Mouse (Mus musculus): ENCODE measurements around the gene Parp4. TPM values are rescaled to one million over a fixed set of nuclear protein-coding genes. Genes with fewer than 3 reads are reported as not detected.

Gene Parp4
- total RNA-seq, 2 experiments from 2014 or later: 2.6 to 12.7 TPM

DNA sequence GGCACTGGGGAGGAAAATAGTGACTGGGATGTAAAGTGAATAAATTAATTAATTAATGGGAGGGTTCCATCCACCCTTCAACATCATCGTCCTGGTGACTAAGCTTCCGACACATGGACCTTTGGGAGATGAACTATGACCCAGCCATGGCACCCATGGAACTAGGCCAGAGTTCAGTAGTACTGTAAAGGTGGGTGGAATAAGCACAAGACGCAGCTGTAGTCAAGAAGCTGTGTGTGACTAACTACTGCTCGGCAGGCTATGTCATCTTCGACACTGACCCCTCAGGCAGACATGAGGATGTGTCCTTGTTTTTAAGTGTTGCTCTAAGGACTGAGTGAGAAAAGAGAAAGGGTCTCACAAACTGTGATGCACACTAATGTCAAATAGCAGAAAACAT is 29.0 kb downstream of the Parp4 start:
- ATAC-seq (replicated peaks; ENCODE audit: low FRiP score, poor library complexity, severe bottlenecking): no peak

- no peak for ATAC-seq (replicated peaks; ENCODE audit: low FRiP score, poor library complexity, severe bottlenecking)
Observed at GRCm38 (mm10) chr14:56605136-56605535, 29.7 kb downstream of the Parp4 start.

GRCm38 (mm10) chr14:56613212-56613611 is 37.8 kb downstream of the Parp4 start:
- no peak for ATAC-seq (replicated peaks; ENCODE audit: low FRiP score, poor library complexity, severe bottlenecking)

DNA sequence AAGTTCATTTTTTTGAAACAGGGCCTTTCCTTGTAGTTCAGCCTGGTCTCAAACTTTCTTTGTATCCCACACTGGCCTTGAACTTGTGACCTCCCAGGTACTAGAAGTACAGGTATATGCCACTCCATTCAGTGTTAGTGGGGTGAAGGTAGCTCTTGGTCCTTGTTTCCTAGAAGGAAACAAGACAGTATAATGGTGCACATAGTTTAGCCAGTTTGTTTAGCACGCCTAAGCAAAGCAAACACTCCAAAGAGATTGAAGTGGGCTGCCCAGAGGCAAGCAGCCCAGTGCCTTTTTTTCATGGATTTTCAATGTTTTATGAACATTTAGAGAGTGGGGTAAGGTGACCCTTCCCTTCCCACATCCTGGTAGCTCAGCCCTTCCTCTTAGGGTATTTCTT is 42.1 kb downstream of the Parp4 start:
- ATAC-seq (replicated peaks; ENCODE audit: low FRiP score, poor library complexity, severe bottlenecking): no peak

- ATAC-seq (replicated peaks; ENCODE audit: low FRiP score, poor library complexity, severe bottlenecking): no peak
Observed at GRCm38 (mm10) chr14:56620425-56620824, 45.0 kb downstream of the Parp4 start.

- ATAC-seq (replicated peaks; ENCODE audit: low FRiP score, poor library complexity, severe bottlenecking): no peak
Observed at GRCm38 (mm10) chr14:56626202-56626601, 50.8 kb downstream of the Parp4 start.

DNA sequence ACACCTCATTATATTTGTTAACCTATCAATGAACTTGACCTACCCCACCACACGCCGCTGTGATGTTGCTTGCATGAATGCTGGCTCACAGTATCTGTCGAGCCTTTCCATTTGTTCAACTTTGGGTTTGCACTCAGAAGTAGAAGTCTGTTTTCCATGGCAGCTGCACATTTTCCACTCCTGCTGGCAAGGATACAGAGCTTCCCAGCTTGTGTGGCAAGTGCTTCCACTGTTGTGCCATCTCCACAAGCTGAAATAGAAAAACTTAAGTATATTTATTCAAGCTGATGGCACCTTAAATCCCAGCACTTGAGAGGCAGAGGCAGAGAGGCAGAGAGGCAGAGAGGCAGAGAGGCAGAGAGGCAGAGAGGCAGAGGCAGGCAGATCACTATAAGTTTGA is 52.9 kb downstream of the Parp4 start:
- ATAC-seq (replicated peaks; ENCODE audit: low FRiP score, poor library complexity, severe bottlenecking): no peak

DNA sequence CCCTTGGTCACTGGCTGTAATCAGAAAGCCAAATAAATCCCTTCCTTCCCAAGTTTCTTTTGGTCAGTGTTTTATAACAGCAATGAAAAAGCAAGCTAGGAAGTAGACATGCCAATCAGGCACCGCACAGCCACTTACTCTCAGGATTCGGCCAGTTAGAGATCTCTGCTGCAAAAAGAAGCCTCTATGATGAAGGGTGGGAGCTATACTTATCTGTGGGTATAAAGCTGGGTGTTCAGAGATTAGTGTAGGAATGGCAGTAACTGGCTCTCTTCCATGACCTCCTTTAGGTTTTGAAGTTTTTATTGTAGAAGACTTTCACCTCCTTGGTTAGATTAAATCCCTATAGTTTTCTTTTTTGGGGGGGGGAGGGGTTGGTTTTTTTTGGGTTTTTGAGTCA is 55.7 kb downstream of the Parp4 start:
- ATAC-seq (replicated peaks; ENCODE audit: low FRiP score, poor library complexity, severe bottlenecking): no peak

DNA sequence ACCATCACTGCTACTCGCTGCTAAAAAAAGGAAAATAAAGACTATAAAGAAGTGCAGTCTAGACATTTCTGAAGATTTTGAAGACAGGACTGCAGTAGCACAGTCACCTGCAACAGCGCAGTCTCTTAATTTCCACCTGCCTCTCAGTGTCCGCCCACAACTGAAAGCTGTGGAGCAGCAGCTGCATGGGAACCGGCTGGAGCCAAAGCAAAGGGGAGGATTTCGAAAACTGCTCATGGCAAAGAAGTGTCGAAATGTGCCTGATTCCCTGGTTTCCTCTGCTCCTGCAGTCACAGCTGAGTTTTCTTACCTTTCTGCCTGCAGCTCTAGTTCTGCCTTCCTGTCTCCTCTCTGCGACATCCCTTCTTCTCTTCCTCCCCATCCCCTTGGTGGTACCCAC is 71.8 kb downstream of the Parp4 start:
- ATAC-seq (replicated peaks; ENCODE audit: low FRiP score, poor library complexity, severe bottlenecking): no peak

GRCm38 (mm10) chr14:56649448-56649847 is 74.0 kb downstream of the Parp4 start:
- ATAC-seq (replicated peaks; ENCODE audit: low FRiP score, poor library complexity, severe bottlenecking): no peak

GRCm38 (mm10) chr14:56665651-56666050 is 90.2 kb downstream of the Parp4 start:
- no peak for ATAC-seq (replicated peaks; ENCODE audit: low FRiP score, poor library complexity, severe bottlenecking)

DNA sequence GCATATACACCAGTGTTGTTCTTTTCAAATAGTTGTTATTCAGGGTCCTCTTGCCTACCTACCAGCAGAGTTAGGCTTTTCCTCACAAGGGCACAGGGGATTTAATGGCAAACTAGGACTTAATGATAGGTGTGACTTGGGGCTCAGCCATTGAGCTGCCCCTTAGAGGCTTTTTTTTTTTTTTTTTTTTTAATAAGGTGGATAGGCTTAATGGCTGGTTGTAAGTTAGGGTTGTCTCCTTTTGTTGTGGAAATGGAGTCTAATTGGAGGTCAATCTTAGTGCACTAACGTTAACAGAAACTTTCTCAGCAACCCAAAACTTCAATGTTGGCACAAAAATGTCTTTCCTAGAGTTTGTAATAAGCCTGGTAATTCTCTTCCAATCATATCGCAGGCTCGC is 91.5 kb downstream of the Parp4 start:
- no peak for ATAC-seq (replicated peaks; ENCODE audit: low FRiP score, poor library complexity, severe bottlenecking)

DNA sequence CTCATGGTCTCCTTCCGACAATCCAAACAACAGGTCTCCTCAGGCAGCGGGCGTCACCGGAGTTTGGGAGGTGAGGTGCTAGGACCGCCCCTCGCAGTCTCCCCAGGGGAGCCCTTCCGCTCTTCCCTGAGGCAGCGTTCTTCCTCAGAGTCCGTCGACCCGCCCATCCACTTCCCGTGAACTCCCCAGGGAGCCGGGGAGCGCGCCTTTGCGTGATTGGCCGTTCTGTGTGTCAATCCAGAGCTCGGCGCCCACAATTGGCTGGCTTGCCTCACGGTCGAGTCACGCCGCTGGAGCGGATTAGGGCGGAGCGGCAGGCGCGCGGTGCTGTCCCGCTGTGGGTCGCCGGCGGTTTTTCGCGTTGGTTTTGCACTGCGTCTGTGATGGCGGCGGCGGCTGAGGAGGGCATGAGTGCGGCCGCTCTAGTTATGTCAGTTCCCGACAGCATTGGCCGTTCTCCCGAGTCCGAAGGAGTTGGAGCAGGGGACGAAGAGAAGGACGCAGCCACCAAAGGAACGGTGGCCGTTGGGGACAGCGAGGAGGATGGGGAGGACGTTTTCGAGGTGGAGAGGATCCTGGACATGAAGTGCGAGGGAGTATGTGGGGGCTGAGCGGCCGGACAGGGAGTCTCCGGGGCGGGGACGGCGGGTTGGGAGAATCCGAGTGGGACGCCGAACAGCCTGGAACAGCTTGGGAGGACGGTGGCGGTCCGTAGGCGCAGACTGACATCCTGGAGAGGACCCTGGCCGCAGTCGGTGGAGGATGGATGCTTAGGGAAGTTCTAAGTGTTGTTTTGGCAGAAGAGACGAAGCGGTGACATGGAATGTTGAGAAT is 92.8 kb downstream of the Parp4 start, which contains the start of gene Mphosph8:
Gene Mphosph8 (plus strand): TSS at position 280 of the 834 bp plus-strand sequence.
- ATAC-seq (replicated peaks; ENCODE audit: low FRiP score, poor library complexity, severe bottlenecking): peak; percentile 98

GRCm38 (mm10) chr14:56669046-56669620 is 93.7 kb downstream of the Parp4 start:
- no peak for ATAC-seq (replicated peaks; ENCODE audit: low FRiP score, poor library complexity, severe bottlenecking)

DNA sequence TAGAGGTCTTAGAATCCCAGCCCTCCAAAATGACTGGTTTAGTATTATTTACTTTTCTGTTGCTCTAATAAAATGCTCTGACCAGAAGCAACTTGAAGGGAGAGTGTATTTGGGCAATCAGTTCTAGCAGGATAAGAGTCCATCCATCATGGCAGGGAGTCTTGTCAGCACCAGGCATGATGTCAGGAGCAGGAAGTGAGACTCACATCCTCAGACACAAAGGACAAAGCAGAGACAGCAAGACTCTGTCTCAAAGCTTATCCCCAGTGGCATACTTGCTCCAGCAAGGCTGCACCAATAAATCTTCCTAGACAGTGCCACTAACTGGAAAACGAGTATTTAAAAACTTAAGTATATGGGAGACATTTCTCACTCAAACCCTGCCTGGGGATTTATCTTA is 110.0 kb downstream of the Parp4 start:
- no peak for ATAC-seq (replicated peaks; ENCODE audit: low FRiP score, poor library complexity, severe bottlenecking)

GRCm38 (mm10) chr14:56689116-56689515 is 113.7 kb downstream of the Parp4 start:
- ATAC-seq (replicated peaks; ENCODE audit: low FRiP score, poor library complexity, severe bottlenecking): no peak

DNA sequence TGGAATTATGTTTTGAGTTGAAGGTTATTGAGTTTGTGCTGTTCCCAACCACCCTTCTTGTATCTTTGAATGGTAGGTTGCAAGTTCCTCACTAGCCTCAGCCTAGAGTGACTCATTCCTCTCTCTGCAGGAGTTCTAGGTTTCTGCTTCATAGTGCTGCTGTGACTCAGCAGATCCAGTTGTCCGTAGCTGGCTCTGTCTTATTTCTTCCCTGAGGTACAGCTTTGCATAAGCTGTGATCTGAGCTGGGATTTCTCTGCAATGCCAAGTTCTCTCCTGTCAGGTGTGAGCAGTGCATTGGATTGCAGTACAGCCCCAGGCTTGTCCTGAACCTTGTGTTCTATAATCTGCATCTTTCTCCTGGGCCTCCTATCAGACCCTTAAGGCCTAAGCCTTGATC is 114.3 kb downstream of the Parp4 start:
- ATAC-seq (replicated peaks; ENCODE audit: low FRiP score, poor library complexity, severe bottlenecking): no peak

GRCm38 (mm10) chr14:56695495-56695894 is 120.1 kb downstream of the Parp4 start:
- ATAC-seq (replicated peaks; ENCODE audit: low FRiP score, poor library complexity, severe bottlenecking): no peak

DNA sequence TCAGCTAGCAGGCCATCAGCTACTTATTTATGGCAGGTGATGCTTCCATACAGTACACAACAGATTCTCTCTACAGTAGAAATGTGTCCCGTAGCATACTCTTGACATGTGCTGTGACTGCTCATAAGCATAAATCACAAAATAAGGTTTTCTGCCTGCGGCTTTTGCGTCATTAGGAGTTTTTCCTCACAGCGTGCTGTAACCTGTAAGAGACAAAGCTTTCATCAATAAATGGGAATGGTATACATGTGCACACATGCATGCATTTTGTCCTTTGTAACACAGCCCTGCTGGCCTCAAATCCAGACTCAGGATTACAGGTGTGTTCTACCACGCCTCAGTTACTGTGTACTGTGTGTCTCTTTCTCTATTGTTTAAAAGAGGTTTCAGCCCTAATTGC is 122.4 kb downstream of the Parp4 start:
- ATAC-seq (replicated peaks; ENCODE audit: low FRiP score, poor library complexity, severe bottlenecking): no peak

DNA sequence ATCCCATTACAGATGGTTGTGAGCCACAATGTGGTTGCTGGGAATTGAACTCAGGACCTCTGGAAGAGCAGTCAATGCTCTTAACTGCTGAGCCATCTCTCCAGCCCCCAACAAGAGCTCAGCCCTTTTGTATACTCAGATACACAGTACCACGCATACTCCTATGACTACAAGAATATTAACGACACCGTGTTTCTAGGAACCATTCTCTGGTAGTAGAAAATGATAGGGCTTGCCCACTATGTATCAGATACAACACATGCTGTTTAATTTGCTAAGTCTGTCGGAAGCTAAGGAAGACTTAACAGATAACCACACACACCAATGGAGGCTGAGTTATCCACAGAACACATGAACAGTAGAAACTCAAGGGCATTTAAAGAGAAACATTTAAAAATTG is 127.2 kb downstream of the Parp4 start:
- no peak for ATAC-seq (replicated peaks; ENCODE audit: low FRiP score, poor library complexity, severe bottlenecking)

- ATAC-seq (replicated peaks; ENCODE audit: low FRiP score, poor library complexity, severe bottlenecking): no peak
Observed at GRCm38 (mm10) chr14:56705687-56706086, 130.3 kb downstream of the Parp4 start.
